Mouse (Mus musculus): ENCODE data around the gene Sctr.

The Sctr gene

GRCm38 (mm10) chr1:120030474-120030873 is 23.8 kb downstream of the Sctr start:
- DNase-seq = no peak

- peak; percentile 97 for DNase-seq
These were observed 26.2 kb downstream of the Sctr start for GRCm38 (mm10) chr1:120032804-120033468.

- DNase-seq = no peak
These were observed 26.8 kb downstream of the Sctr start for GRCm38 (mm10) chr1:120033469-120033854.

GRCm38 (mm10) chr1:120034793-120035192 is 28.1 kb downstream of the Sctr start:
- no peak for DNase-seq

GRCm38 (mm10) chr1:120035456-120036034 is 28.9 kb downstream of the Sctr start:
- no peak for DNase-seq

GRCm38 (mm10) chr1:120037021-120037683 is 30.5 kb downstream of the Sctr start:
- DNase-seq = no peak

GRCm38 (mm10) chr1:120038594-120038993 is 31.9 kb downstream of the Sctr start:
- no peak for DNase-seq

- DNase-seq = no peak
These were observed 35.7 kb downstream of the Sctr start for GRCm38 (mm10) chr1:120042421-120042820.

GRCm38 (mm10) chr1:120044584-120044983 is 37.9 kb downstream of the Sctr start:
- no peak for DNase-seq

- no peak for DNase-seq
These were observed 40.6 kb downstream of the Sctr start for GRCm38 (mm10) chr1:120047325-120047724.

- DNase-seq = no peak
These were observed 44.4 kb downstream of the Sctr start for GRCm38 (mm10) chr1:120051070-120051469.

- no peak for DNase-seq
These were observed 48.3 kb downstream of the Sctr start for GRCm38 (mm10) chr1:120054997-120055396.

GRCm38 (mm10) chr1:120055475-120055874 is 48.8 kb downstream of the Sctr start:
- DNase-seq = no peak

- DNase-seq = peak; percentile 79
These were observed 49.5 kb downstream of the Sctr start for GRCm38 (mm10) chr1:120056236-120056635.

- DNase-seq = peak; percentile 93
These were observed 50.4 kb downstream of the Sctr start for GRCm38 (mm10) chr1:120057044-120057443.

- DNase-seq = no peak
These were observed 51.2 kb downstream of the Sctr start for GRCm38 (mm10) chr1:120057674-120058430.

- DNase-seq = peak; percentile 85
These were observed 54.0 kb downstream of the Sctr start for GRCm38 (mm10) chr1:120060687-120061086.

GRCm38 (mm10) chr1:120062231-120062630 is 55.5 kb downstream of the Sctr start:
- DNase-seq = no peak

GRCm38 (mm10) chr1:120064036-120064682 is 57.5 kb downstream of the Sctr start:
- peak; percentile 73 for DNase-seq

GRCm38 (mm10) chr1:120066159-120066558 is 59.5 kb downstream of the Sctr start:
- no peak for DNase-seq

- DNase-seq = no peak
These were observed 59.9 kb downstream of the Sctr start for GRCm38 (mm10) chr1:120066625-120067024.

GRCm38 (mm10) chr1:120069120-120069519 is 62.4 kb downstream of the Sctr start:
- DNase-seq = no peak

- DNase-seq = no peak
These were observed 63.5 kb downstream of the Sctr start for GRCm38 (mm10) chr1:120070168-120070567.
